Mouse (Mus musculus): ENCODE results near the gene Map3k5. TPM values are rescaled to one million over a fixed set of nuclear protein-coding genes. Genes with fewer than 3 reads are reported as not detected.

Map3k5 gene
- 1.2 and 1.3 TPM in 2 replicates for polyA plus RNA-seq (2012; ENCODE audit: insufficient read depth, low replicate concordance)

GRCm38 (mm10) chr10:19934384-19935294 lies at the start of gene Map3k5:
Map3k5 (plus strand) TSS chr10:19934472.
- peak within 1 kb of the TSS; percentile 98 for H3K4me3 ChIP-seq (replicated peaks)
- peaks cover 55% of the 10 kb centered on the region for H3K4me1 ChIP-seq
- no peak for TF ChIP-seq GATA1 (IDR thresholded peaks at IDR 0.05; ENCODE audit: borderline replicate concordance, low read length)
- TF ChIP-seq FLI1 (IDR thresholded peaks at IDR 0.05; ENCODE audit: low read length), result no peak
- no peaks in the 10 kb centered on the region for H3K9me3 ChIP-seq
- H3K36me3 ChIP-seq (replicated peaks; ENCODE audit: low read length), result no peaks in the 10 kb centered on the region
- H3K27me3 ChIP-seq (replicated peaks), result no peaks in the 10 kb centered on the region

- Histone ChIP-seq H3K9me3 (no peaks in the 10 kb centered on the region), H3K4me3 (replicated peaks) (no peak overlapping the region), H3K36me3 (replicated peaks; ENCODE audit: low read length) (peaks cover 76% of the 10 kb centered on the region), H3K27me3 (replicated peaks) (no peaks in the 10 kb centered on the region), H3K4me1 (peaks cover 81% of the 10 kb centered on the region)
- TF ChIP-seq GATA1 (IDR thresholded peaks at IDR 0.05; ENCODE audit: borderline replicate concordance, low read length), result no peak
- no peak for TF ChIP-seq FLI1 (IDR thresholded peaks at IDR 0.05; ENCODE audit: low read length)
Measured at GRCm38 (mm10) chr10:19886249-19886648, 48.0 kb upstream of the Map3k5 start.

GRCm38 (mm10) chr10:19889908-19890307 lies 44.4 kb upstream of the Map3k5 start:
- TF ChIP-seq GATA1 (IDR thresholded peaks at IDR 0.05; ENCODE audit: borderline replicate concordance, low read length), result no peak
- no peak for TF ChIP-seq FLI1 (IDR thresholded peaks at IDR 0.05; ENCODE audit: low read length)
- Histone ChIP-seq H3K9me3 (no peaks in the 10 kb centered on the region), H3K4me1 (peaks cover 61% of the 10 kb centered on the region), H3K4me3 (replicated peaks) (no peak overlapping the region), H3K27me3 (replicated peaks) (no peaks in the 10 kb centered on the region), H3K36me3 (replicated peaks; ENCODE audit: low read length) (peaks cover 66% of the 10 kb centered on the region)

- H3K4me3 ChIP-seq (replicated peaks), result no peak overlapping the region
- TF ChIP-seq FLI1 (IDR thresholded peaks at IDR 0.05; ENCODE audit: low read length) (no peak), GATA1 (IDR thresholded peaks at IDR 0.05; ENCODE audit: borderline replicate concordance, low read length) (no peak)
Measured at GRCm38 (mm10) chr10:19891686-19892085, 42.6 kb upstream of the Map3k5 start.

GRCm38 (mm10) chr10:19893146-19893545 lies 41.1 kb upstream of the Map3k5 start:
- Histone ChIP-seq H3K36me3 (replicated peaks; ENCODE audit: low read length) (peaks cover 77% of the 10 kb centered on the region), H3K4me3 (replicated peaks) (no peak overlapping the region), H3K27me3 (replicated peaks) (no peaks in the 10 kb centered on the region), H3K9me3 (no peaks in the 10 kb centered on the region), H3K4me1 (peaks cover 39% of the 10 kb centered on the region)
- TF ChIP-seq GATA1 (IDR thresholded peaks at IDR 0.05; ENCODE audit: borderline replicate concordance, low read length) (no peak), FLI1 (IDR thresholded peaks at IDR 0.05; ENCODE audit: low read length) (no peak)

More at GRCm38 (mm10) chr10:19891686-19892085, 42.6 kb upstream of the Map3k5 start:
- Histone ChIP-seq H3K9me3 (no peaks in the 10 kb centered on the region), H3K36me3 (replicated peaks; ENCODE audit: low read length) (peaks cover 70% of the 10 kb centered on the region), H3K27me3 (replicated peaks) (no peaks in the 10 kb centered on the region), H3K4me1 (peaks cover 44% of the 10 kb centered on the region)

- peaks cover 77% of the 10 kb centered on the region for H3K36me3 ChIP-seq (replicated peaks; ENCODE audit: low read length)
- H3K4me1 ChIP-seq, result peaks cover 34% of the 10 kb centered on the region
- H3K9me3 ChIP-seq, result no peaks in the 10 kb centered on the region
- no peak overlapping the region for H3K4me3 ChIP-seq (replicated peaks)
- H3K27me3 ChIP-seq (replicated peaks), result no peaks in the 10 kb centered on the region
- TF ChIP-seq FLI1 (IDR thresholded peaks at IDR 0.05; ENCODE audit: low read length) (no peak), GATA1 (IDR thresholded peaks at IDR 0.05; ENCODE audit: borderline replicate concordance, low read length) (no peak)
Measured at GRCm38 (mm10) chr10:19893976-19894375, 40.3 kb upstream of the Map3k5 start.

GRCm38 (mm10) chr10:19900191-19900590 lies 34.1 kb upstream of the Map3k5 start:
- H3K27me3 ChIP-seq (replicated peaks), result no peaks in the 10 kb centered on the region
- H3K9me3 ChIP-seq, result no peaks in the 10 kb centered on the region
- peaks cover 35% of the 10 kb centered on the region for H3K4me1 ChIP-seq
- TF ChIP-seq FLI1 (IDR thresholded peaks at IDR 0.05; ENCODE audit: low read length) (no peak), GATA1 (IDR thresholded peaks at IDR 0.05; ENCODE audit: borderline replicate concordance, low read length) (no peak)
- no peak overlapping the region for H3K4me3 ChIP-seq (replicated peaks)
- peaks cover 91% of the 10 kb centered on the region for H3K36me3 ChIP-seq (replicated peaks; ENCODE audit: low read length)

GRCm38 (mm10) chr10:19901992-19902391 lies 32.3 kb upstream of the Map3k5 start:
- Histone ChIP-seq H3K27me3 (replicated peaks) (no peaks in the 10 kb centered on the region), H3K4me1 (peaks cover 47% of the 10 kb centered on the region), H3K36me3 (replicated peaks; ENCODE audit: low read length) (peaks cover 82% of the 10 kb centered on the region), H3K4me3 (replicated peaks) (no peak overlapping the region), H3K9me3 (no peaks in the 10 kb centered on the region)
- TF ChIP-seq GATA1 (IDR thresholded peaks at IDR 0.05; ENCODE audit: borderline replicate concordance, low read length), result no peak
- TF ChIP-seq FLI1 (IDR thresholded peaks at IDR 0.05; ENCODE audit: low read length), result no peak

GRCm38 (mm10) chr10:19904077-19904820 lies 30.0 kb upstream of the Map3k5 start:
- peaks cover 55% of the 10 kb centered on the region for H3K4me1 ChIP-seq
- TF ChIP-seq GATA1 (IDR thresholded peaks at IDR 0.05; ENCODE audit: borderline replicate concordance, low read length), result no peak
- no peak for TF ChIP-seq FLI1 (IDR thresholded peaks at IDR 0.05; ENCODE audit: low read length)
- no peaks in the 10 kb centered on the region for H3K9me3 ChIP-seq
- no peak overlapping the region for H3K4me3 ChIP-seq (replicated peaks)
- peaks cover 60% of the 10 kb centered on the region for H3K36me3 ChIP-seq (replicated peaks; ENCODE audit: low read length)
- no peaks in the 10 kb centered on the region for H3K27me3 ChIP-seq (replicated peaks)
